Mouse (Mus musculus) cerebellum, postnatal 10 days (tissue): ENCODE results near the gene Kmt2b.

ENCODE experiments used
- DNase-seq, 2 experiments: peaks; one replicate each; pipeline ENCODE4 v3.0.0; 2021; ENCODE audit warnings: mixed read lengths in 2 of 2

Gene Kmt2b

DNA sequence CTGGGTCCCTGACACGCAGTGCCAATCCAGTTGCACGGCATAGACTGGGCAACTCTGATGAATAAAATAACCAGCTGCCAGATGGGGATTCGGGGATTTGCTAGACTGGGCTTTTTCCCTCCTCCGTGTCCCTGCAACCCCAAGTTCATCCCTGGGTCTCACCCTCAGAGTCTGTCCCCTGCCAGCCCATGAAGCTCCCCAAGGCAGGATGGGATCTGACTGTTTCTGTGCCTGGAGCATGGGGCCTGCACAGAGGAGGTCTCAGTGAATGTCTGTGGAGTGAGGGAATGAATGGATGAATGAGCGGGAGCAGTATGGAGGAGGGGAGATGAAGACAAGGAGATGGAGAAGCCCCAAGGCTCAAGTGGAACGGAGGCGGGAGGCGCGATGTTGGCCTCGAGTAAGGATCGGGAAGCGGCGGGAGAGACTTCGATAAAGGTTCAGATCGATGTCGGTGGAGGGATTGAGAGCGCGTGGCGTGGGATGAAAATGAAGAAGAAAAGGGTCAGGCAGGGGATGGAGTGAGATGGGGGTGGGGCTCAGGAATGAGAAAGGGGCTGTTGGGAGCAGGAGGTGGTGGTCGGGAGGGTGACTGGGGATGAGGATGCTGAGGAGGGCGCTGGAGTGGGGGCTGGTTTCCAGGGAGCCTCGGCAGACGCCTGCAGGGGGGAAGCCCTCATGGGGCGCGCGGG is 54.4 kb downstream of the Kmt2b start:
- no peak for DNase-seq

DNA sequence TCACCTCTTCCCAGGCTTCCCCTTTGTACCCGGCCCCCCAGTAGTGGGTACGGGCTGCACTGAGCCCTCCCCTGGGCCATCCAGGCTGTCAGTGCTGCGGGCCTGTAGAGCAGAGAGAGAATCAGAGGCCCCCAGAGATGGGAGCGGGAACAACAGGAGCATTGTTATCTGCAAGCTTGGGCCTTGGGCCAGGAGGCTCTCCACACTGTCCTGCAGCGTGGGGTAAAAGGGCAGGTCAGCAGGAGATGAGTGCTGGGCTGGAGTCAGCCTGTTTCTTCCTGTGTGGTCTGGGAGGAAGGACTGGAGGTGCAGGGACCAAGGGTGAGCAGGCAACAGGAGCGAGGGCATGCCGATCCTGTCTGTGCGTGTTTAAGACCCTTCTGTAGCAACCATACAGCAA is 55.6 kb downstream of the Kmt2b start:
- peak; percentile 43 to 61 for DNase-seq

DNA sequence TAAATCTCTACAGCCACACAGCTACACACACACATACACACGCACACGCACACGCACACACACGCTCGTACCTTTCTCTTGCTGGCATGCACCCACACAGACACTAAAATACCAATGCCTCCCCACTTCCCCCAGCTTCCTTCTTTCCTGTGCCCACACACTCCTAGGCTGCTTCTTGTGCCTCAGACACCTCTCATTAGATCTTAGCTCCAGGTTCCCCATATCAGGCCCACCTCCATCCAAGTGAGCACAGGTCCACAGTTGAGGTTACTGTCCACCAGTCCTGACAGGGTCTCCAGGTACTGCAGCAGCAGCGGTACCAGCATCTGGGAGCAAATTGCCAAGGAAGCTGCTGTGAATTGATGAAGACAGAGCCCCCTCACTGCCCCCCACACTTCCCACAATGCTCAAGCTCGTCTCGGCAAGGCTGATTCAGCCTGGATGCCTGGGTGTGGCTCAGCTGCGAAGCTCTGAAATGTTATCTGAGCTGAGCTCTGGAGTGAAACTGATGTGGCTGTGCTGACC is 57.2 kb downstream of the Kmt2b start:
- no peak for DNase-seq

DNA sequence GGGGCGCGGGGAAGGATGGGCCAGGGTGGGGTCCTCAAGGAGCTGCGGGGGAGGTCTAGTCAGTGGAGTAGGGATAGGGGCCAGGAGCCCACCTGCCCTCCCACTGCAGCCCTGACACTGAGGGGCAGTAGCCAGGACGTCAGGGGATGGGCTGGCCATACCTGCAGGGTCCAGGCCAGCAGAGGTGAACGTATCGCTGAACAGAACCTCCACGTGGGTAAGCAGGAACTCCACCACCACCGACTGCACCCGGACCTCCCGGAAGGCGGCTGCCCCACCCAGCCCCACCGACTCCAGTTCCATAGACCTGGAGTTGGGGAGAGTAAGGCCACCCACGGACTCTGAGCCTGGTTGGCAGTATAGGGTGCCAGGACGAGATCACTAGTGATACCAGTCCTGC is 61.5 kb downstream of the Kmt2b start:
- no peak for DNase-seq

DNA sequence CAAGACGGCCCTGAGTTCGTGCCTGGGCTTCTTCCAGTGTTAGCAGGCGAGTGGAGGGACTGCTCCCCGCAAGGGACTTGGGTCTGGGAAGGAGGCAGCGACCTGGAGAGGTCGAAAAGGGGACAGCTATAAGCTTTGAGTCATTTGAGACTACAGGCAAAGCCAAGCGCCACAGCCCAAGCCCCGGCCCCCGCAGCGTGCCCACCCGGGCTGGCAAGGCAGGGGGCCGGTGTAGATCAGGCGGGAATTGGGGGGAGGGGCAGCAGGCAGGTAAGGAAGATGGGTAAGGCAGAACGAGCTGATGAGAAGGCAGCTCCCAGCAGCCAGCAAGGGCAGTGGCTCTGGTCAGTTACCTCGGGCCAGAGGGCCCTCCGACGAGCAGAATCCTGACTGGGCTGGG is 62.1 kb downstream of the Kmt2b start:
- DNase-seq: peak in 1 of 2 experiments; percentile 12

DNA sequence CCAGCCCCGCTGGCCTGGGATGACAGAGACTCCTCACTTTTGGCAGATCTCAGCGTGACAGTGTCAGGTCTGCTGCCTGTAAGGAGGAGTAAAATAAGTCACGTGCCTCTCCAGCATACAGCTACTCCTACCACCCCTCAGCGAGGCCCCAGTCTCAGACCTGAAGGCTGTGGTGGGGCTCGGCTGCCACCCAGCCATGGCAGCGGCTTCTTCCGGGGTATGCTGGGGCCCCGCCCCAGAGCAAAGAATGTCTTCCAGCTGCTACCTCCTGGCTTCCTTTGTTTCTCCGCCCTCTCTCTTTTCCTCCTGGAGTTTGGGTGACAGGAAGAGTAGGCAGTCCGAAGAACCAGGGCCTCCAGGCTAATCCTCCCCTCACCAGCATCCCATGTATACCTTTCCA is 62.6 kb downstream of the Kmt2b start:
- no peak for DNase-seq

DNA sequence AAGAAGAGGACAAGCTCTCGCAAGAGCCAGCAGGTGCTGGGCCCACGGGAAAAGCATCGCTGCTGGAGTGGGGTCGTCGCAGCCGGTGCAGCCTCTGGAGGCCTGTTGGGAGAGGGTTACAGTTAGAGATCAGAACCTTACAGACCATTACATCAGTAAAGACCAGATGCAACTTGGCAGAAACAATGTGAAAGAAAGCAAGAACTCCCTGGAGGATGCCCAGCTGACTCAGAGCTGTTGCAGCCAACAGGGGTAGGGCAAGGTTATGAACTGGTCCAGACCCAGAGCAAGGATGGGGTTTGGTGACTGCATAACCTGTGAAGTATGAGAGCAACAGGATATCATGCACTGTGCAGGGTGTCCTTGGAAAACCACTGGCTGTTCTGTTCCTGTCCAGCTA is 64.0 kb downstream of the Kmt2b start:
- DNase-seq: no peak

DNA sequence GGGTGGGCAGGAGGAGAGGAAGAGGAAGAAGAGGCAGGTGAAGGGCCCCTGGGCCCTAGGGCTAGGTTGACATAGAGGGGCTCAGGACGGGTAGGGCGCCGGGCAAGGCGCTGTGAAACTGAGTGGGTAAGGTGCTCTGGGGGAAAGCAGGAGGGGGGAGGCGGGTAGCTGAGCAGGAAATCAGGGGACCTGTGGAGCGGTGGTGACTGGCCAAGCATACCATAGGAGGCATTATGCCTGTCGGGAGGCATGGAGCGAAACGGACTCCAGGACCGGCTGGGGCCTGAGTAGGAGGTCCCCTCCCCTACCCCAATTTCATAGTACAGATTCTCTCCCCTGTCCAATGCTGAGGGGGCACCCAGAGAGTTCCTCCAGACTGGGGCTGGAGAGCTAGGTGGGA is 65.7 kb downstream of the Kmt2b start:
- no peak for DNase-seq

DNA sequence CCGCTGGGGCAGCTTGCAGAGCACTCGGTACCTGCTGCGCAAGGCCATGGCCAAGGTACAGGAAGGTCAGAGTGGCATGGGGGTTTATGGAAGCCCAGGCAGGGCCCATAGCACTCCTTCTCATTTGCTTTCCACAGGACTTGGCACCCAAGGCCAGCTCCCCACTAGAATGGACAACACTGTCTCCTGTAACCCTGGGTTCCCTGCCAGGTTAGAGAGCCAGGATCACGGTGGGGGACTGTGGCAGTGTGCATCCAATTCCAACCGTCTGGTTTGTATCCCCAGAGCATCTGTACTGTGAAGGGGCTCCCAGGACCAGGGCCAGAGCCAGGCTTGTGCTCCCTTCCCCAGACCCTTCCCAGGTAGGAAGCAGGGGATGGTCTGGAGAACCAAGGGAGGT is 67.7 kb downstream of the Kmt2b start:
- peak; percentile 79 to 85 for DNase-seq

DNA sequence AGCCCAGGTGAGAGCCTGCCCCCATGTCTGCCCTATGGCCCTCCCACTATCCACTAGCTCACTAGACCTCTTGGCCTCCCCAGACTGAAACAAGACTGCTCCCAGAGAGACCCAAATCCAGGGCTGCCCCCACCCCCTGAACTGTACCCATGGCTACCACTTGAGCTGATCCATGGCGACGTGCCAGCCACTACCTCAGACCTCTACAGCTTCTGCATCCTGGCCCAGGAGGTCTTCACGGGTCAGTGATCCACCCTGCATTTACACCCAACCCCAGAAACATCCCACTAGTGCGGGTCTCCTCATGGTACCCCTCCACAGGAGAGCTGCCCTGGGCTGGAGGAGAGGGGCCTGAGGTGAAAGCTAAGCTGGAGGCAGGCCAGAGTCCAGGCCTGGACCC is 68.1 kb downstream of the Kmt2b start:
- DNase-seq: peak; percentile 60 to 67
